Mouse (Mus musculus) liver, embryonic 14.5 days (tissue): ENCODE measurements at regions not wholly inside any gene's neighbourhood (a gene's known extent, or its start where the extent isn't known, plus 50 kb on each side); places are given as distances from the start of the nearest gene placed in this dataset.

Experiments
- ATAC-seq: fragments of 200-750 bp; cut with Nextera tagmentation; 2 replicates; pipeline ENCODE4 v1.8.0; 2017; ENCODE audit warnings: moderate number of reproducible peaks, mild to moderate bottlenecking, moderate library complexity; ENCODE audit not compliant: insufficient read depth
- DNase-seq, 3 experiments: peaks; one replicate each; pipeline ENCODE4 v3.0.0-alpha.2; 2012 to 2013; ENCODE audit warnings: low read depth in 3 of 3, low spot score in 3 of 3
- H3K27ac ChIP-seq: fragments of 300-500 bp; sonication (generic); 2 replicates; pipeline ENCODE4 v1.5.1; 2014; ENCODE audit warnings: moderate library complexity, mild to moderate bottlenecking, control low read depth, inconsistent platforms
- H3K27me3 ChIP-seq: fragments of 300-500 bp; sonication (generic); 2 replicates; pipeline ENCODE4 v1.6.1; 2014; ENCODE audit warnings: mild to moderate bottlenecking, low read length, moderate library complexity; ENCODE audit not compliant: control insufficient read depth, insufficient read depth
- H3K36me3 ChIP-seq: fragments of 300-500 bp; sonication (generic); replicated peaks from 2 replicates; pipeline ENCODE4 v1.6.1; 2014; ENCODE audit warnings: low read depth; ENCODE audit not compliant: control insufficient read depth, insufficient read depth
- H3K4me1 ChIP-seq, 2 experiments: fragments of 200-500 bp in 1 of 2; fragments of 300-500 bp in 1 of 2; sonication (generic) in 1 of 2; replicated peaks; 2 replicates each; pipeline ENCODE4 v1.6.1; 2012 to 2014; ENCODE audit warnings: antibody characterized with exemption in 1 of 2, inconsistent platforms in 1 of 2, low read length in 1 of 2; ENCODE audit not compliant: control insufficient read depth in 2 of 2, insufficient read depth in 2 of 2
- H3K4me2 ChIP-seq: fragments of 300-500 bp; sonication (generic); 2 replicates; pipeline ENCODE4 v1.6.1; 2014; ENCODE audit warnings: low read depth, mild to moderate bottlenecking, control low read depth, moderate library complexity
- H3K4me3 ChIP-seq, 2 experiments: fragments of 200-500 bp in 1 of 2; fragments of 300-500 bp in 1 of 2; sonication (generic) in 1 of 2; 2 replicates each; pipeline ENCODE4 v1.5.1; 2012 to 2014; ENCODE audit warnings: low read depth in 2 of 2, low read length in 2 of 2, mild to moderate bottlenecking in 2 of 2, control low read depth in 1 of 2, inconsistent platforms in 1 of 2, moderate library complexity in 1 of 2; ENCODE audit not compliant: insufficient read depth in 1 of 2
- H3K9ac ChIP-seq: fragments of 300-500 bp; sonication (generic); replicated peaks from 2 replicates; pipeline ENCODE4 v1.6.1; 2014; ENCODE audit warnings: mild to moderate bottlenecking, control low read depth, moderate library complexity
- H3K9me3 ChIP-seq: fragments of 300-500 bp; sonication (generic); 2 replicates; pipeline ENCODE4 v1.6.1; 2016; ENCODE audit warnings: low read length, mixed read lengths; ENCODE audit not compliant: control insufficient read depth
- CTCF ChIP-seq: IDR thresholded peaks from 2 replicates; pipeline ENCODE4 v1.5.1; 2016; ENCODE audit warnings: antibody characterized with exemption, low read depth, control low read depth
- EP300 ChIP-seq: IDR thresholded peaks from 2 replicates; pipeline ENCODE4 v1.6.1; 2016; ENCODE audit warnings: antibody characterized with exemption, low read depth
- WGBS: fragments of 180-500 bp; shearing (Covaris S2); extraction: QIAGEN DNeasy Blood & Tissue Kit; methylation state at CpG from one replicate; pipeline ENCODE4 v1.1.7; 2014; ENCODE audit not compliant: insufficient replicate concordance; 5-methylcytosine and 5-hydroxymethylcytosine counted together

DNA sequence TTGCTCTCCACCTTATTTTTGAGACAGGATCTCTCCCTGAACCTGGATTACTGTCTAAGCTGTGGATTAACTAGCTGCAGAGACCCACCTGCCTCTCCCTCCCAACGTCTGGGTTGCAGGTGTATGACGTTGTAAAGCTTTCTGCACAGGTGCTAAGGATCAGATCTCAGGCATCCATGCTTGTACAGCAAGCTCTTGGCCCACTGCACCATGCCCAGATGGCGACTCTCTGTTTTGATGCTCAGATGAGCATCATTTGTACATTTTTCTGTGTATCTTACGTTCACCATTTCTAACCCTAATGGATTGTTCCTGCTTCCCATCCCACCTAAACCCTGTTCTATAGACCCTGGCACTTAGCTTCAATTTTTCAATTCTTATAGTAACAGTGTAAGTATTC lies 59.4 kb upstream of the Ankrd55 start:
- no peak for TF ChIP-seq CTCF
- TF ChIP-seq EP300, result no peak
- no peaks in the 10 kb centered on the region for H3K27me3 ChIP-seq
- no peaks in the 10 kb centered on the region for H3K36me3 ChIP-seq
- H3K4me2 ChIP-seq, result no peak overlapping the region
- no peak overlapping the region for H3K27ac ChIP-seq
- ATAC-seq (no peak), DNase-seq (no peak)
- WGBS, result 47% methylated on average over 4 of the region's 4 CpGs
- no peak overlapping the region for H3K9ac ChIP-seq
- no peaks in the 10 kb centered on the region for H3K9me3 ChIP-seq
- peaks cover 0 to 2% of the 10 kb centered on the region in 2 experiments; a peak in 1 of 4 replicates for H3K4me1 ChIP-seq
- no peak overlapping the region for H3K4me3 ChIP-seq

DNA sequence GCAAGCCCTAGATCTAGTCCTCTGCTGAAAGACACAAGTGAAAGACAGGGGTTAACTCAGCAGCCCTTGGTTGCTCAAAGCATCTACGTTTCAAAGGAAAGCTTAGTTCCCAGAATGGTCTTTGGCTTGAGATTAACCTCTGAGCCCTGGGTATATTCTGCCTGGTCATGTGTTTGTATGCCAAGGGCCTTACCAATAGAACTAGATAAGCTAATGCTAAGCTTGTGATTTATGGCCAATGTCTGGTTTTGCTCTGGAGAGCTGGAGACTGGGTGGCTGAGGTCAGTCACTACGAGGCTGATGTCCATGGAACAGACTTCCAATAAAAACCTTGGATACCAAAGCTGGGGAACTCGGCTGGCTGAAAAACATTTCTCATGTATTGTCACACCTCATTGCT lies 58.1 kb upstream of the Ankrd55 start:
- ATAC-seq (no peak), DNase-seq (no peak)
- H3K9ac ChIP-seq, result no peak overlapping the region
- H3K4me3 ChIP-seq, result no peak overlapping the region
- H3K36me3 ChIP-seq, result no peaks in the 10 kb centered on the region
- H3K4me2 ChIP-seq, result no peak overlapping the region
- H3K27ac ChIP-seq, result no peak overlapping the region
- H3K27me3 ChIP-seq, result no peaks in the 10 kb centered on the region
- no peaks in the 10 kb centered on the region for H3K9me3 ChIP-seq
- no peak for TF ChIP-seq EP300
- no peak for TF ChIP-seq CTCF
- 45% methylated on average over 3 of the region's 3 CpGs for WGBS
- peaks cover 0 to 2% of the 10 kb centered on the region in 2 experiments; a peak in 1 of 4 replicates for H3K4me1 ChIP-seq

GRCm38 (mm10) chr13:112234695-112235094 lies 53.6 kb upstream of the Ankrd55 start:
- no peak for DNase-seq
- no peak overlapping the region for H3K27ac ChIP-seq
- no peaks in the 10 kb centered on the region for H3K27me3 ChIP-seq
- H3K36me3 ChIP-seq, result no peaks in the 10 kb centered on the region
- no peak for TF ChIP-seq EP300
- no peak for TF ChIP-seq CTCF
- 0 out of 4 replicates have a peak, but pooled peaks cover 0 to 2% of the 10 kb centered on the region in 2 experiments for H3K4me1 ChIP-seq
- no peaks in the 10 kb centered on the region for H3K9me3 ChIP-seq
- H3K4me2 ChIP-seq, result no peak overlapping the region
- H3K4me3 ChIP-seq, result no peak overlapping the region
- H3K9ac ChIP-seq, result no peak overlapping the region
- ATAC-seq, result no peak
- WGBS, result 62% methylated on average over 6 of the region's 6 CpGs

DNA sequence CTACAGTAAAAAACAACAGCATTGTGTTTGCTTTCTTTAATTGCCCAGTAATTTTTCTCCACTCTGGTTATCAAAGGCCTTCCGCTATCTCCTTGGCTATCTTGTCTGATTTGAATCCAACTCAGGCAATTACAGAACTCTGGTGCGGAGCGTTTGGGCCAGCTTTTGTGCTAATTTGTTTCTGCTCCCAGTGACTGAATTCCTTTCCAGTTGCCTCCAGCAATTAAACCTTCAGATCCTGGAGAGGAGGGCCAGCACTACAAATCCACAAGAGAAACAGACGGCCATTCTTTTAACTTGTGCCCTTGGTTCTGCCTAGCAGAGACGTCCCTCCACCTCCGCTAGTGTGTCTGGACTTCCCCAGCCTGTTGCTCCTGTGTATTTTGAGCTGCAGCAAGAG lies 51.3 kb upstream of the Ankrd55 start:
- no peaks in the 10 kb centered on the region for H3K9me3 ChIP-seq
- no peak overlapping the region for H3K9ac ChIP-seq
- no peaks in the 10 kb centered on the region for H3K27me3 ChIP-seq
- 64% methylated on average over 6 of the region's 6 CpGs for WGBS
- no peak overlapping the region for H3K4me3 ChIP-seq
- H3K4me2 ChIP-seq, result no peak overlapping the region
- H3K27ac ChIP-seq, result no peak overlapping the region
- ATAC-seq (no peak), DNase-seq (no peak)
- no peak for TF ChIP-seq CTCF
- TF ChIP-seq EP300, result no peak
- H3K36me3 ChIP-seq, result no peaks in the 10 kb centered on the region
- H3K4me1 ChIP-seq, result no peaks in the 10 kb centered on the region; a peak in 1 of 4 replicates

- Histone ChIP-seq H3K27me3 (no peaks in the 10 kb centered on the region), H3K4me3 (no peak overlapping the region), H3K9me3 (no peaks in the 10 kb centered on the region), H3K4me2 (no peak overlapping the region), H3K4me1 (no peaks in the 10 kb centered on the region; a peak in 1 of 4 replicates), H3K36me3 (no peaks in the 10 kb centered on the region), H3K27ac (no peak overlapping the region), H3K9ac (no peak overlapping the region)
- DNase-seq (no peak), ATAC-seq (no peak)
- TF ChIP-seq EP300 (no peak), CTCF (no peak)
- 63% methylated on average over 5 of the region's 5 CpGs for WGBS
Observed at GRCm38 (mm10) chr13:112237377-112237776, 50.9 kb upstream of the Ankrd55 start.
